Mouse (Mus musculus): ENCODE measurements at regions not wholly inside any gene's neighbourhood (a gene's known extent, or its start where the extent isn't known, plus 50 kb on each side); places are given as distances from the start of the nearest gene placed in this dataset.
A peak's percentile ranks its signal among the peaks of the same experiment; 100 is the strongest.

GRCm38 (mm10) chr10:124603061-124603460 lies 786.2 kb downstream of the Slc16a7 start:
- no peak for DNase-seq (ENCODE audit: low spot score)

GRCm38 (mm10) chr10:124570746-124571145 lies 818.5 kb downstream of the Slc16a7 start:
- DNase-seq (ENCODE audit: low spot score) = peak; percentile 48

- no peak for DNase-seq (ENCODE audit: low spot score)
Observed at GRCm38 (mm10) chr10:124563626-124564025, 825.6 kb downstream of the Slc16a7 start.

- no peak for DNase-seq (ENCODE audit: low spot score)
Observed at GRCm38 (mm10) chr10:124528175-124528574, 861.1 kb downstream of the Slc16a7 start.

Data from layer of hippocampus, adult 9-10 months (tissue).